ENCODE assay signal across 7 mouse cellular contexts in the genomic region with DNA sequence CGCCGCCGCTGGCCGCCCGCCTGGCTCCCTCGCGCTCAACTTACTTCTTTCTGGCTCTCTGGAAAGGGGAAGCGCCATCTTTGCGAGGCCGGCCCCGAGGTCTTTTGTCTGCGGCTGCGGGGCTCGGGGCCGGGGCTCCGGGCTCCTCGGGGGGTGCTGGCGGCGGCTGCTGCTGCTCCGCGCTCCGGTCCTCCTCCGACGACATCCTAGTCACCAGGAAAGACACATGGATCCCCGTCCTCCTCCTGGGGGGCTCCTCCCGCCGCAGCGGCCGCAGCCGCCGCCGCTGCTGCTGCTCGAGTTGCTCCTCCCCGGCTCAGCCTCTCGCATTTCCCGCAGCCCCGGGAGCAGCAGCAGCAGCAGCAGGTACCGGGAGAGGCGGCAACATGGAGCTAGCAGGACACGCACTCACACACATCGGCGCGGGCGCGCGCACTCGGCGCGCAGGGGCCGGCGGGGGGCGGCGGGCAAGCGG. TPM values are rescaled to one million over a fixed set of nuclear protein-coding genes. Genes with fewer than 3 reads are reported as not detected.
DNase-seq lines count a peak whose midpoint lies in the region; ATAC-seq and TF ChIP-seq lines count a peak whose summit lies in the region.

A gene (minus strand): TSS at position 438 of the 475 bp plus-strand sequence.

- TF ChIP-seq CTCF in forebrain, postnatal 0 days (IDR thresholded peaks at IDR 0.05; ENCODE audit: low read depth): no peak

- peak within 1 kb of the TSS; percentile 96 for H3K9ac ChIP-seq in forebrain, postnatal 0 days

- H3K9me3 ChIP-seq in forebrain, postnatal 0 days (ENCODE audit: low read length): no peaks in the 10 kb centered on the region

- peak within 1 kb of the TSS; percentile 99 for H3K27ac ChIP-seq in forebrain, postnatal 0 days (ENCODE audit: low read depth, low read length)

- DNase-seq in R1 (ENCODE audit: low read depth, low spot score): peak; percentile 57
- DNase-seq in forebrain, postnatal 0 days: peak; percentile 80
- peak; percentile 58 for DNase-seq in heart, postnatal 25 days (ENCODE audit: low spot score)
- peak; percentile 76 to 78 for DNase-seq in layer of hippocampus, postnatal 36 days
- DNase-seq in lung, postnatal 36 days: peak; percentile 81
- DNase-seq in right cerebral cortex, postnatal 14 days: peak; percentile 76

- ATAC-seq in cerebellum, adult (ENCODE audit: insufficient number of reproducible peaks, low FRiP score, low TSS enrichment): peak; percentile 46; the same call in 1 of the 2 replicates
- ATAC-seq in forebrain, postnatal 0 days: no peak; the same call in none of the 2 replicates

- intact Hi-C loops in heart, postnatal 25 days (cut with DNase I): loop anchor here (5.0 to 10.0 kb wide), 2 partner anchors 61 to 654 kb away; a partner anchor contains a TSS

- peak within 1 kb of the TSS; percentile 74 for H3K4me2 ChIP-seq in forebrain, postnatal 0 days (ENCODE audit: low read depth)

- H3K27me3 ChIP-seq in forebrain, postnatal 0 days (ENCODE audit: insufficient read depth, low read length): no peaks in the 10 kb centered on the region

- WGBS in forebrain, postnatal 0 days: 2% methylated on average over 39 of the region's 54 CpGs

- no peaks in the 10 kb centered on the region for H3K36me3 ChIP-seq in forebrain, postnatal 0 days (ENCODE audit: insufficient read depth)

- H3K4me3 ChIP-seq in forebrain, postnatal 0 days (ENCODE audit: low read depth, low read length): peak within 1 kb of the TSS; percentile 96

- H3K4me1 ChIP-seq in forebrain, postnatal 0 days (ENCODE audit: insufficient read depth): peaks cover 10% of the 10 kb centered on the region

RNA-seq across cellular contexts. Expression of the gene that starts here (rescaled TPM):
- total RNA-seq in forebrain, postnatal 0 days (2014; rRNA removed): 46.7 and 58.9 TPM in 2 replicates
- polyA plus RNA-seq in forebrain, postnatal 0 days (2015; fragmentation: Nextera tagmentation; extraction: Ambion mirVana): 6.1 and 11.3 TPM in 2 replicates
- 10 to 100 TPM; 38.4 to 45.5 TPM for total RNA-seq in heart, postnatal 25 days (2021)
- 10 to 100 TPM; 81.1 to 95.7 TPM for total RNA-seq in layer of hippocampus, postnatal 36 days (2021)
